Mouse (Mus musculus) erythroid progenitor cell, adult 5-6 weeks (primary cell): ENCODE measurements around the gene Mogs. TPM values are rescaled to one million over a fixed set of nuclear protein-coding genes. Genes with fewer than 3 reads are reported as not detected.
"Not testable (repeated sequence)": the region's sequence is repeated elsewhere in the genome, so short reads cannot be mapped to it uniquely, and the experiment has no call there.

Experiments
- ATAC-seq: replicated peaks from 2 replicates; pipeline ENCODE4 v1.8.0; 2016; ENCODE audit warnings: moderate number of reproducible peaks, mild to moderate bottlenecking, moderate TSS enrichment, inconsistent platforms; ENCODE audit not compliant: poor library complexity, low FRiP score, severe bottlenecking
- total RNA-seq, 2 experiments: library from RNA; stranded (forward) in 1 of 2; stranded (reverse) in 1 of 2; fragments of 150-400 nt in 1 of 2; fragments of 186-747, 209-891 nt in 1 of 2; gene quantifications; 2 replicates each; pipeline versions ENCODE4 v1.2.3 to v1.2.4; 2015 to 2017; ENCODE audit warnings: low replicate concordance in 2 of 2

The Mogs gene
- total RNA-seq, 2 experiments from 2014 or later = 4.6 to 13.1 TPM

DNA sequence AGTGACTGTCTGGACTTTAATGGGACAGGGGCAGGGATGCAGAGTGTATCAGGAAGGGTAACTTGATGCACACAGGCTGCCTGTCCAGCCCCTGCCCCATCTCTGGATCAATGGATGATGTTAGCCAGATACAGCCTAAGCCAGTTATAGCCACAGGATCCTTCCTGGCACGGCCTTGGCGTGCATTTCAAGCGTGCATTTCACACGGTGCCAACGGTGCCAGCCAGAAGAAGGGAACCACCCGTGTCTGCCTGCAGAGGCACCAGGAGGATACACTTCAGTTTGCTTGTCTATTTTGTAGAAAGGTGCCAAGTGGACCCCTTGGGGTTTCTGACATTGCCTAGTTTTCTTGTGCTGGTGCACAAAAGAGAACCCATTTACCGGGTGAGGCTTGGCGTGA lies 24.7 kb downstream of the Mogs start:
- no peak for ATAC-seq

- ATAC-seq = no peak
These were observed 26.3 kb downstream of the Mogs start for GRCm38 (mm10) chr6:83141636-83142035.

DNA sequence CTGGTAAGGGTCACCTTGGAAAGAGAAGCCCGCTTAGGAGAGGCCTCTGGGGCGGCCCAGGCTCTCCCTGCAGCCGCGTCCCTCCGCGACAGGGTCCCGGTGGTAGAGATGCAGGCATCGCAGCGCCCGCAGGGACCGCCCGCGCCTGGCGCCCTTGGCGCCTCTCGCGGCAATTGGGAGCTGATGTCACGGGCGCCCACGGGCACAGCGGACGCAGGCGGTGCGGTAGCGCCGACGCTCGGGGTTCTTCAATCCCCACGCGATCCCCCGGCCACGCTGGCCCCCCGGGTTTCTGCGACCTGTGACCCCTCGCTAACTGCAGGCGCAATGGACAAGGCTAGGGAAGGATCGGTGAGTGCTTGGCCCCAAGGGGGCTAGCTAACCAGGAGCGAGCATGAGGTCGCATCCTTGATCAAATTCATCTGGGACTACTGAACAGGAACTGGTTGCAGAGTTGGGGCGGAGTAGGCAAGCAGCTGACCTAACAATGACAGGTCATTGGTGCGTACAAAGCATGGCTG lies 27.0 kb downstream of the Mogs start:
- ATAC-seq = no peak

GRCm38 (mm10) chr6:83142886-83143285 lies 27.6 kb downstream of the Mogs start:
- ATAC-seq = no peak

DNA sequence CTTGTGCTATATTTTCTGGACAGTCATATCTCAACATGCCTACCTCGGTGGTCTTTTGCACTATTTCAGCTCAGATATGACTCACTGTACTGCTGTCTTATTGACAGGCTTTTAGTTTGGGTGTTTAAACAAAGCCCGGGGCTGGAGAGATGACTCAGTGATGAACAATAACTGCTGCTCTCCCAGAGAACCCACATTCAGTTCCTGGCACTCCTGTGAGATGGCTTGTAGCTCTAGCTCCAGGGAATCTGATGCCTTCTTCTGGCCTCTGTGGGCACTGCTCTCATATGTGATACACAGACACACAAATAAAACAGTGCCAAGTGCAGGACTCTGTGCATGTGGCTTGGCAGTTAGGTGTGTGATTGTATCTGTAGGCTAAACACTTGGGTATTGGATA lies 29.9 kb downstream of the Mogs start:
- ATAC-seq = no peak

DNA sequence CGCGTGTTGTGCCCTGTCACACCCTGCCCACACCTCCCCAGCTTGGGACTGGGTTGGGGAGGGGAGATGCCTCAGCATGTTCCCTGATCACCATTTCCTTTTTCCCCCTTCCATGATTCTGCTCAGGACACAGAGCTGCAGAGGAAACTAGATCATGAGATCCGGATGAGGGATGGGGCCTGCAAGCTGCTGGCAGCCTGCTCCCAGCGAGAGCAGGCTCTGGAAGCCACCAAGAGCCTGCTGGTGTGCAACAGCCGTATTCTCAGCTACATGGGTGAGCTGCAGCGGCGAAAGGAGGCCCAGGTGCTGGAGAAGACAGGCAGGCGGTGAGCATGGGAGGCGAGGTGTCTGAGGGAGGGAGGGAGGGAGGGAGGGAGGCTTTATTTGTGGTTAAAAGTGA lies 30.5 kb downstream of the Mogs start:
- ATAC-seq = no peak

DNA sequence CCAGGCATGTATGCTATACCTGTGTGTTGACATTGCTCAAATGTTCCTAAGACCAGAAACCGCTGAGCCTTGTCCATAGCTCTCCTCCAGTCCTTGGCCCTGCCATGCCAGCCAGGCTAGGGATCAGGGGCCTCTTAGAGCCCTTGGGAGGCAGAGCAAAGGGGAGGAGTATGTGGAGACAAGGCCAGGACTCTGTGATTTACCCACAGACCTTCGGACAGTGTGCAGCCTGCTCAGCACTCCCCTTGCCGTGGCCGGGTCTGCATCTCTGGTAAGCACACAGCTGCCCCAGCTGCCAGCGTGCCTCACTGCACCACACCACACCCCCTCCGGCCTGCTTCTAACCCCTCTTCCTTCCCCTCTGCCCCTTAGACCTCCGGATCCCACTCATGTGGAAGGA lies 32.0 kb downstream of the Mogs start:
- no peak for ATAC-seq

DNA sequence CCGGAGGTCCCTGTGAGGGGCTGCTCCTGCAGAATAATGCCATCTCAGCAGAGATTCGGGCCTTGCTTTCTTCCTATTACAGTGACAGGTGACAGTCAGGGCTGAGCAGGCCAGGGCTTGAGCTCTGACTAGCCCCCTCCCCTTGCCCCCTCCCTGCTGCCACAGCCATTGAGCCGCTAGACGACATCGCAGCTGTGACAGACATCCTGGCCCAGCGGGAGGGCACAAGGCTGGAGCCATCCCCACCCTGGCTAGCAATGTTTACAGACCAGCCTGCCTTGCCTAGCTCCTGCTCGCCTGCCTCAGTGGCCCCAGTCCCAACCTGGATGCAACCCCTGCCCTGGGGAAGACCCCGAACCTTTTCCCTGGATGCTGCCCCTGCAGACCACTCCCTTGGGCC lies 36.4 kb downstream of the Mogs start:
- no peak for ATAC-seq

GRCm38 (mm10) chr6:83153038-83153437 lies 37.7 kb downstream of the Mogs start:
- ATAC-seq = no peak

DNA sequence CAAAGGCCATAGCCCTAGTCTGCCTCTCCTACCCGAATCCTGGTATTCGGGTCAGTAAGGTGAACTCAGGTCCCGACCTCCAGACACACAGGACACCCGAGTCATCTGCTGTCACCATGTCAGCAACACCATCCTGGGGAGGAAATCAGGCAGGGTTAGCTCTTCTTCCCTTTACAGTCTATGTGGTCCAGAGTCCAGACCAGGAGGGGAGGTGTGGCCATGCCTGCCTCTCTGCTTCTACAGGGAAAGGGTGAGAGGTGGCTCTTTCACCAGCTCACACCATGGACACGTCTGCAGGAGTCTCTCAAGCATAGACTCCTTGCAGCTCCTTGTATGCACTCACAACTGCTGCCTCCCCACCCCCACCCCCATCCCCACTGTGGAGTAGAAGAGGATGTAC lies 38.2 kb downstream of the Mogs start:
- ATAC-seq = no peak

GRCm38 (mm10) chr6:83155552-83156238 lies 40.4 kb downstream of the Mogs start:
- ATAC-seq = no peak

GRCm38 (mm10) chr6:83156259-83156684 lies 41.0 kb downstream of the Mogs start, which contains the start of the genes Wdr54 and 1700003E16Rik:
Gene Wdr54 (minus strand): TSS chr6:83156397.
Gene 1700003E16Rik (plus strand): TSS chr6:83156404.
- ATAC-seq = 0 out of 2 replicates have a peak, but pooled peaks have one; percentile 28

DNA sequence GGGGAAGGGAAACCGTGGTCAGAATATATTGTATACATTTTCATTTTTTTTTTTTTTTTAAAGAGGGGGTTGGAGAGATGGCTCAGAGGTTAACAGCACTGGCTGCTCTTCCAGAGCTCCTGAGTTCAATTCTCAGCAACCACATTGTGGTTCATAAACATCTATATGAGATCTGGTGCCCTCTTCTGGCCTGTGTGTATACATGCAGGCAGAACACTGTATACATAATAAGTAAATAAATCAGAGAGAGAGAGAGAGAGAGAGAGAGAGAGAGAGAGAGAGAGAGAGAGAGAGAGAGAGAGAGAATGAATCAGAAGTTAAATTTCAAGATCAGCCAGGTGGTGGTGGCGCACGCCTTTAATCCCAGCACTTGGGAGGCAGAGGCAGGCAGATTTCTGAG lies 44.2 kb downstream of the Mogs start:
- not testable (repeated sequence) for ATAC-seq

GRCm38 (mm10) chr6:83161442-83161841 lies 46.1 kb downstream of the Mogs start:
- ATAC-seq = no peak

GRCm38 (mm10) chr6:83161921-83162641 lies 46.8 kb downstream of the Mogs start:
- ATAC-seq = no peak

GRCm38 (mm10) chr6:83162701-83163100 lies 47.4 kb downstream of the Mogs start:
- no peak for ATAC-seq

GRCm38 (mm10) chr6:83165026-83165606 lies 49.8 kb downstream of the Mogs start:
- peak; percentile 38 for ATAC-seq

GRCm38 (mm10) chr6:83165607-83166242 lies 50.4 kb downstream of the Mogs start, which contains the start of gene Dctn1:
Gene Dctn1 (plus strand): TSS chr6:83165920.
- peak; percentile 91 for ATAC-seq

DNA sequence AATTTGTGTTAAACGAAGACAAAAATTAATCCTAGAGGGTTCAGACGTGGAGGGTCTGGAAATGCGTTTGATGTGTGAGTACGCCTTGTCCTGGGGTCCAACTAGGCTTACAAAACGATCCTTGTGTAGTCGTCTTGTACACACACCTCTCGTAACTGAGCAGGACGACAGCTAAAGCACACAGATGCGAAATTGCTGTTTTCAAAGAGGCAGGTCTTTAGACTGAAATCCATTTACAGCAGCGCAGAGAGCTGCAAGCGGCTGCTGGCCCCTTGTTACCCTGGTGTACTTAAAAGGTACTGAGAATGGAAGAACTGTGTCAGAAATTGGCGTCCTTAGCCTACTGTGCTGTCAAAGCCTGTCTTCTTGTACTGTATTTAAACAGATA lies 50.9 kb downstream of the Mogs start:
- peak; percentile 32; the same call in 1 of the 2 replicates for ATAC-seq
